In the genomic region with DNA sequence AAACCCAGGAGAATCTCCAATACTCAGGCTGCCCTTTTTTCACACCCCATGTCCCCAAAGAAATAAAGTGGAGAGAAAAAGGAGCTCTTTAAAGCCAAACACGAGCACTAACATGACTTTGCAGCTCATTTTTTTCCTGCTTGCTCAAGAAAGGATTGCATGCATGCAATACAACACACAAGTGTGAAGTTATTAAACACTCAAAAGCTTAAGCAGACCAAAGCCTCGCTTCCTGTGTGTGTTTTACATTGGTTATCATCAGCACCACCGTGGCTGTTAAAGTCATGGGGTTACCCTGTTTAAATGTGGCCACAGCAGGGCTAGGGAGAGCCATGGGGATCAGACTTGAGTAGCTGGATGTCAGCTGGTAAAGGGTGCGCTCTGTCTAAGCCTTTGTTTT, we compare ENCODE assay signal across 11 mouse cellular contexts. TPM values are rescaled to one million over a fixed set of nuclear protein-coding genes. Genes with fewer than 3 reads are reported as not detected.
DNase-seq lines count a peak whose midpoint lies in the region; ATAC-seq and TF ChIP-seq lines count a peak whose summit lies in the region.
"Had no signal": no experiment of that assay in that cellular context is flagged by ENCODE, and none has a peak within 500 bp of the region (broad histone marks: within the 10 kb centered on the region; RNA-seq: fewer than 3 reads in every experiment).

No protein-coding gene starts in this region.

- no peak for ATAC-seq in forebrain, embryonic 13.5 days
- no peak for ATAC-seq in intestine, embryonic 15.5 days
- no peak for ATAC-seq in midbrain, postnatal 0 days (ENCODE audit: low FRiP score)

- DNase-seq in layer of hippocampus, adult 2 months (ENCODE audit: low spot score in 2 of 2), result no peak
- DNase-seq in layer of hippocampus, postnatal 10 days (ENCODE audit: low spot score in 2 of 2), result no peak
- no peak for DNase-seq in midbrain, postnatal 0 days (ENCODE audit: low spot score)
- DNase-seq in left cerebral cortex, adult 8-10 months (ENCODE audit: low spot score in 2 of 2), result no peak
- DNase-seq in thymus, postnatal 14 days, result no peak
- DNase-seq in cerebellum, adult 8-10 months, result no peak
- DNase-seq: B cell, adult 2 months; gastrocnemius, postnatal 36 days; kidney, postnatal 25 days had no signal

- H3K27ac ChIP-seq in layer of hippocampus, adult 2 months, result peak overlapping the region; percentile 89
- H3K27ac ChIP-seq in forebrain, embryonic 13.5 days, result peak overlapping the region; percentile 100
- peak overlapping the region; percentile 73 for H3K27ac ChIP-seq in intestine, embryonic 15.5 days
- H3K27ac ChIP-seq in midbrain, postnatal 0 days (ENCODE audit: low read depth, low read length), result peak overlapping the region; percentile 96

- TF ChIP-seq CTCF in layer of hippocampus, adult 2 months (conservative IDR thresholded peaks at IDR 0.05), result no peak
- TF ChIP-seq CTCF in midbrain, postnatal 0 days (IDR thresholded peaks at IDR 0.05), result no peak

- peak overlapping the region; percentile 58 for H3K4me2 ChIP-seq in forebrain, embryonic 13.5 days
- H3K4me2 ChIP-seq in intestine, embryonic 15.5 days (replicated peaks), result 0 out of 2 replicates have a peak overlapping the region, but pooled peaks have one; percentile 71
- H3K4me2 ChIP-seq in midbrain, postnatal 0 days (ENCODE audit: low read depth, low read length, poor library complexity, severe bottlenecking), result peak overlapping the region; percentile 54

- H3K9me3 ChIP-seq in forebrain, embryonic 13.5 days (replicated peaks), result no peaks in the 10 kb centered on the region
- H3K9me3 ChIP-seq in intestine, embryonic 15.5 days, result no peaks in the 10 kb centered on the region
- no peaks in the 10 kb centered on the region for H3K9me3 ChIP-seq in midbrain, postnatal 0 days (ENCODE audit: low read length)

- H3K9ac ChIP-seq in forebrain, embryonic 13.5 days, result peak overlapping the region; percentile 63
- no peak overlapping the region for H3K9ac ChIP-seq in intestine, embryonic 15.5 days
- 0 out of 2 replicates have a peak overlapping the region, but pooled peaks have one; percentile 19 for H3K9ac ChIP-seq in midbrain, postnatal 0 days (replicated peaks; ENCODE audit: low read length, poor library complexity, severe bottlenecking)

- peaks cover 75% of the 10 kb centered on the region for H3K4me1 ChIP-seq in forebrain, embryonic 13.5 days
- H3K4me1 ChIP-seq in intestine, embryonic 15.5 days (replicated peaks), result peaks cover 30% of the 10 kb centered on the region
- H3K4me1 ChIP-seq in midbrain, postnatal 0 days (ENCODE audit: insufficient read depth, low read length), result peaks cover 30% of the 10 kb centered on the region

- H3K27me3 ChIP-seq in forebrain, embryonic 13.5 days, result no peaks in the 10 kb centered on the region
- H3K27me3 ChIP-seq in intestine, embryonic 15.5 days (replicated peaks), result peaks cover 7% of the 10 kb centered on the region
- H3K27me3 ChIP-seq in midbrain, postnatal 0 days (ENCODE audit: insufficient read depth, low read length), result no peaks in the 10 kb centered on the region

- H3K36me3 ChIP-seq in forebrain, embryonic 13.5 days (ENCODE audit: poor library complexity, severe bottlenecking), result no peaks in the 10 kb centered on the region
- H3K36me3 ChIP-seq in intestine, embryonic 15.5 days, result no peaks in the 10 kb centered on the region
- no peaks in the 10 kb centered on the region for H3K36me3 ChIP-seq in midbrain, postnatal 0 days (ENCODE audit: insufficient read depth, low read length)

- WGBS in forebrain, embryonic 13.5 days, result 36% methylated on average over 4 of the region's 4 CpGs
- WGBS in intestine, embryonic 15.5 days, result 50% methylated on average over 4 of the region's 4 CpGs
- 25% methylated on average over 4 of the region's 4 CpGs for WGBS in midbrain, postnatal 0 days

- no peak overlapping the region for H3K4me3 ChIP-seq in layer of hippocampus, adult 2 months
- no peak overlapping the region for H3K4me3 ChIP-seq in forebrain, embryonic 13.5 days
- H3K4me3 ChIP-seq in intestine, embryonic 15.5 days (replicated peaks), result no peak overlapping the region
- H3K4me3 ChIP-seq in midbrain, postnatal 0 days (ENCODE audit: low read depth, low read length), result no peak overlapping the region

RNA-seq across cellular contexts. Expression of gene Copz2, which starts 27.4 kb away (rescaled TPM):
- total RNA-seq in layer of hippocampus, adult 2 months (2021), result 1 to 10 TPM; 5.9 to 7.0 TPM
- total RNA-seq in layer of hippocampus, postnatal 10 days (2021), result 1 to 10 TPM; 4.2 to 5.6 TPM
- polyA plus RNA-seq in forebrain, embryonic 13.5 days (2015; fragmentation: Nextera tagmentation; extraction: Ambion mirVana), result 12.3 and 13.8 TPM in 2 replicates
- 93.5 and 94.6 TPM in 2 replicates for polyA plus RNA-seq in intestine, embryonic 15.5 days (2015; fragmentation: Nextera tagmentation; extraction: Ambion mirVana)
- total RNA-seq in midbrain, postnatal 0 days (2014; rRNA removed), result 12.7 and 12.9 TPM in 2 replicates
- 16.7 and 20.3 TPM in 2 replicates for polyA plus RNA-seq in midbrain, postnatal 0 days (2015; fragmentation: Nextera tagmentation; extraction: Ambion mirVana)
- 10 to 100 TPM in 1 of 4 experiments, 1 to 10 TPM in 3; 6.4 to 10.7 (median 6.8) TPM for total RNA-seq in left cerebral cortex, adult 8-10 months (2022)

RNA-seq across cellular contexts. Expression of gene Cdk5rap3, which starts 39.2 kb away (rescaled TPM):
- total RNA-seq in layer of hippocampus, adult 2 months (2021), result 10 to 100 TPM; 34.5 to 41.6 TPM
- 10 to 100 TPM; 53.4 to 59.6 TPM for total RNA-seq in layer of hippocampus, postnatal 10 days (2021)
- polyA plus RNA-seq in forebrain, embryonic 13.5 days (2015; fragmentation: Nextera tagmentation; extraction: Ambion mirVana), result 102 and 104 TPM in 2 replicates
- 64.2 and 66.7 TPM in 2 replicates for polyA plus RNA-seq in intestine, embryonic 15.5 days (2015; fragmentation: Nextera tagmentation; extraction: Ambion mirVana)
- total RNA-seq in midbrain, postnatal 0 days (2014; rRNA removed), result 43.6 and 48.3 TPM in 2 replicates
- 83.9 and 85.1 TPM in 2 replicates for polyA plus RNA-seq in midbrain, postnatal 0 days (2015; fragmentation: Nextera tagmentation; extraction: Ambion mirVana)
- total RNA-seq in left cerebral cortex, adult 8-10 months (2022), result 10 to 100 TPM; 40.6 to 44.6 (median 41.9) TPM

RNA-seq across cellular contexts. Expression of gene Nfe2l1, which starts 47.3 kb away (rescaled TPM):
- total RNA-seq in layer of hippocampus, adult 2 months (2021), result 100 to 1,000 TPM; 221 to 229 TPM
- total RNA-seq in layer of hippocampus, postnatal 10 days (2021), result 100 to 1,000 TPM; 183 to 193 TPM
- polyA plus RNA-seq in forebrain, embryonic 13.5 days (2015; fragmentation: Nextera tagmentation; extraction: Ambion mirVana), result 49.0 and 56.2 TPM in 2 replicates
- polyA plus RNA-seq in intestine, embryonic 15.5 days (2015; fragmentation: Nextera tagmentation; extraction: Ambion mirVana), result 50.4 and 52.6 TPM in 2 replicates
- 86.0 and 88.0 TPM in 2 replicates for total RNA-seq in midbrain, postnatal 0 days (2014; rRNA removed)
- 64.5 and 68.9 TPM in 2 replicates for polyA plus RNA-seq in midbrain, postnatal 0 days (2015; fragmentation: Nextera tagmentation; extraction: Ambion mirVana)
- 100 to 1,000 TPM; 301 to 348 (median 321) TPM for total RNA-seq in left cerebral cortex, adult 8-10 months (2022)

RNA-seq across cellular contexts. Expression of gene Prr15l, which starts 50.8 kb away (rescaled TPM):
- not detected for total RNA-seq in layer of hippocampus, adult 2 months (2021)
- total RNA-seq in layer of hippocampus, postnatal 10 days (2021), result not detected
- 0.08 and 0.25 TPM in 2 replicates for polyA plus RNA-seq in forebrain, embryonic 13.5 days (2015; fragmentation: Nextera tagmentation; extraction: Ambion mirVana)
- polyA plus RNA-seq in intestine, embryonic 15.5 days (2015; fragmentation: Nextera tagmentation; extraction: Ambion mirVana), result 84.7 and 86.9 TPM in 2 replicates
- total RNA-seq in midbrain, postnatal 0 days (2014; rRNA removed), result 0.27 TPM in 1 of 2 replicates, not detected in the other
- polyA plus RNA-seq in midbrain, postnatal 0 days (2015; fragmentation: Nextera tagmentation; extraction: Ambion mirVana), result 0.51 and 0.56 TPM in 2 replicates
- total RNA-seq in left cerebral cortex, adult 8-10 months (2022), result not detected
- total RNA-seq: gastrocnemius, postnatal 36 days had no signal
